Mouse (Mus musculus) kidney, adult 18-20 months (tissue): ENCODE results near the gene Scgb2b2.

Source experiments
- DNase-seq: peaks from one replicate; pipeline ENCODE4 v3.0.0; 2021

Scgb2b2 gene

GRCm38 (mm10) chr7:31290208-31290607 is at the start of gene Scgb2b2:
Scgb2b2 (plus strand) TSS chr7:31290508.
- no peak for DNase-seq

- no peak for DNase-seq
Observed at GRCm38 (mm10) chr7:31291721-31292120, 1.4 kb downstream of the Scgb2b2 start, which contains the start of gene Scgb1b2. Scgb1b2 (minus strand) TSS chr7:31291821.
